Mouse (Mus musculus) myocyte (in vitro differentiated cells): ENCODE data around the gene Acbd3. TPM values are rescaled to one million over a fixed set of nuclear protein-coding genes. Genes with fewer than 3 reads are reported as not detected.

Experiments
- H3K27me3 ChIP-seq: one replicate; pipeline ENCODE4 v1.6.1; 2011; ENCODE audit not compliant: control insufficient read depth, insufficient read depth, insufficient read length
- H3K36me3 ChIP-seq: one replicate; pipeline ENCODE4 v1.6.1; 2011; ENCODE audit not compliant: control insufficient read depth, insufficient read depth
- H3K4me2 ChIP-seq: one replicate; pipeline ENCODE4 v1.6.1; 2011; ENCODE audit warnings: low read depth, control low read depth
- H3K4me3 ChIP-seq: one replicate; pipeline ENCODE4 v1.5.1; 2011; ENCODE audit warnings: mild to moderate bottlenecking, control low read depth, moderate library complexity
- H3K79me2 ChIP-seq: one replicate; pipeline ENCODE4 v1.6.1; 2011; ENCODE audit not compliant: control insufficient read depth, insufficient read depth
- H3ac ChIP-seq: one replicate; pipeline ENCODE4 v1.6.1; 2011; ENCODE audit not compliant: control insufficient read depth, insufficient read length
- CEBPB ChIP-seq: IDR thresholded peaks from 2 replicates; pipeline ENCODE4 v1.6.1; 2011; ENCODE audit warnings: mild to moderate bottlenecking, moderate library complexity; ENCODE audit not compliant: poor library complexity, insufficient read depth, severe bottlenecking
- E2F4 ChIP-seq: IDR thresholded peaks from one replicate; pipeline ENCODE4 v1.6.1; 2011; ENCODE audit warnings: mild to moderate bottlenecking, control low read depth, moderate library complexity; ENCODE audit not compliant: insufficient read depth
- MAX ChIP-seq: IDR thresholded peaks from one replicate; pipeline ENCODE4 v1.6.1; 2011; ENCODE audit warnings: low read depth, mild to moderate bottlenecking, control low read depth
- MYOD1 ChIP-seq, 3 experiments: IDR thresholded peaks; one replicate each; pipeline ENCODE4 v1.6.1; 2011; ENCODE audit warnings: control low read depth in 2 of 3, low read depth in 2 of 3, mild to moderate bottlenecking in 2 of 3, moderate library complexity in 1 of 3; ENCODE audit not compliant: insufficient read length in 2 of 3, control insufficient read depth in 1 of 3
- MYOG ChIP-seq, 3 experiments: IDR thresholded peaks; one replicate each; pipeline ENCODE4 v1.6.1; 2011; ENCODE audit warnings: control low read depth in 2 of 3, low read depth in 2 of 3, mild to moderate bottlenecking in 2 of 3; ENCODE audit not compliant: insufficient read length in 2 of 3, control insufficient read depth in 1 of 3, insufficient read depth in 1 of 3
- POLR2A ChIP-seq: IDR thresholded peaks from one replicate; pipeline ENCODE4 v1.6.1; 2011; ENCODE audit warnings: low read depth, mild to moderate bottlenecking, control low read depth, moderate library complexity; ENCODE audit not compliant: insufficient read length
- POLR2AphosphoS2 ChIP-seq: IDR thresholded peaks from one replicate; pipeline ENCODE4 v1.6.1; 2011; ENCODE audit warnings: low read depth, control low read depth; ENCODE audit not compliant: insufficient read length
- REST ChIP-seq: IDR thresholded peaks from one replicate; pipeline ENCODE4 v1.6.1; 2011; ENCODE audit warnings: mild to moderate bottlenecking, control low read depth, moderate library complexity; ENCODE audit not compliant: insufficient read depth, insufficient read length
- SRF ChIP-seq: IDR thresholded peaks from one replicate; pipeline ENCODE4 v1.6.1; 2011; ENCODE audit warnings: low read depth; ENCODE audit not compliant: control insufficient read depth, insufficient read length
- TCF12 ChIP-seq: IDR thresholded peaks from one replicate; pipeline ENCODE4 v1.6.1; 2011; ENCODE audit warnings: mild to moderate bottlenecking, control low read depth; ENCODE audit not compliant: poor library complexity, insufficient read depth, severe bottlenecking
- TCF3 ChIP-seq: IDR thresholded peaks from one replicate; pipeline ENCODE4 v1.6.1; 2011; ENCODE audit warnings: low read depth, control low read depth; ENCODE audit not compliant: insufficient read length
- USF1 ChIP-seq: IDR thresholded peaks from one replicate; pipeline ENCODE4 v1.6.1; 2011; ENCODE audit warnings: low read depth, mild to moderate bottlenecking, control low read depth, moderate library complexity
- polyA plus RNA-seq: library from polyadenylated mRNA; unstranded; fragments of >200 nt; fragmentation: generic; extraction: Trizol; gene quantifications from one replicate; pipeline ENCODE4 v1.2.1, GENCODE M21; 2012; ENCODE audit warnings: missing spikeins

Acbd3 gene
- polyA plus RNA-seq, 1 experiment: 13.6 TPM

DNA sequence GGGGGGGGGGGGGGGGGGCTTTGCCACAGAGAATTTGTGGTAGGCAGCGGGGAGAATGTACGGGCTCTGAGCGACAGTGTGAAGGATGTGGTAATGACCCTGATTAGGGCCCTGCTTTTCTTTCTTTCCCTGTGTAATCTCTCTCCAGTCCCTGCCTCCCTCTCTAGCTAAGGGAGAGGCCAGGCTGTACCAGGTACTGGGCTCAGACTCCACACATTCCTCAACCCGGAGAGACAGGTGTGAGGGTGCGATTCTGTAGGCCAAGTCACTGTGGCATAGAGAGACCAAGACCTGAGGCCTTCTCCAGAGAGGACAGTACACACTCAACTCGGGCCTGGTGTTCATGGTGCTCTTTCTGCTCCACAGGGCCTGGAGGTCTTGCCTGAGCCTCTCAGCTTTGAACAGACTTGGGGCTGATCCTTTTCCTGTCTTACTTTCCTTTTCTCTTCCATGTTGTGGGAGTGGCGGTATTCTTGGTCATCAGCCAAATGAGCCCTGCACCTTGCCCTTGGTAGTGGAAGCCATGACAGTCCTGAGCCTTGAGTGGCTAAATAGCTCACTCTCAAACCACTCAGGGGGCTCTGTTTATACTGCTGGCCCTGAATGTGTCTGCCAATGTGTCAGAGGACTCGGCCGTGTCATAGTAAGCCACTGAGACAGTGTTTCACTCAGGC lies 57.2 kb downstream of the Acbd3 start:
- Histone ChIP-seq H3ac (no peak overlapping the region), H3K4me2 (no peak overlapping the region), H3K27me3 (no peaks in the 10 kb centered on the region), H3K79me2 (no peaks in the 10 kb centered on the region), H3K36me3 (no peaks in the 10 kb centered on the region), H3K4me3 (no peak overlapping the region)
- TF ChIP-seq SRF: no peak
- TF ChIP-seq TCF12: no peak
- TF ChIP-seq TCF3: no peak
- TF ChIP-seq POLR2A: no peak
- TF ChIP-seq E2F4: no peak
- no peak for TF ChIP-seq REST
- TF ChIP-seq MAX: no peak

DNA sequence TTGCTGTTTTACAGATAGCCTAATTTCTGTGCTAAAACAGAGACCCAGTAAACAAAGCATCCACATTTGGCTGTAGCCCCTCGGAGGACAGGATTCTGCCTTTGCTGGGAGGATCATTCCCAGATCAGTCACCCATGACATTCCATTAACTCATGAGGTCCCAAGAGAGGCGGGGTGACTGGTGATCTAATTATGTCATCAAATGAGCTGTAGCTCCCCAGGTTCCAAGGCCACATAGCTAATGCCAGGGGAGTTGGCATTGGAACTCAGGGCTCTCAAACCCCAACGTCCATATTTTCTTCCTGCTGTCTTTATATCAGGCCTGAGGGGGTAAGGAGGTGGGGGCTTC lies 57.7 kb downstream of the Acbd3 start:
- H3K4me2 ChIP-seq: no peak overlapping the region
- TF ChIP-seq TCF3 (no peak), POLR2AphosphoS2 (no peak), MAX (no peak), MYOG (IDR thresholded peaks at IDR 0.05; ENCODE audit: control insufficient read depth in 1 of 3, insufficient read depth in 1 of 3, insufficient read length in 2 of 3, low read depth in 2 of 3) (no peak), USF1 (no peak), MYOD1 (IDR thresholded peaks at IDR 0.05; ENCODE audit: control insufficient read depth in 1 of 3, insufficient read length in 2 of 3, low read depth in 2 of 3) (no peak), CEBPB (no peak), POLR2A (no peak), REST (no peak), SRF (no peak), TCF12 (no peak), E2F4 (no peak)
- no peak overlapping the region for H3ac ChIP-seq
- H3K36me3 ChIP-seq: no peaks in the 10 kb centered on the region
- no peaks in the 10 kb centered on the region for H3K27me3 ChIP-seq
- H3K79me2 ChIP-seq: no peaks in the 10 kb centered on the region
- no peak overlapping the region for H3K4me3 ChIP-seq

DNA sequence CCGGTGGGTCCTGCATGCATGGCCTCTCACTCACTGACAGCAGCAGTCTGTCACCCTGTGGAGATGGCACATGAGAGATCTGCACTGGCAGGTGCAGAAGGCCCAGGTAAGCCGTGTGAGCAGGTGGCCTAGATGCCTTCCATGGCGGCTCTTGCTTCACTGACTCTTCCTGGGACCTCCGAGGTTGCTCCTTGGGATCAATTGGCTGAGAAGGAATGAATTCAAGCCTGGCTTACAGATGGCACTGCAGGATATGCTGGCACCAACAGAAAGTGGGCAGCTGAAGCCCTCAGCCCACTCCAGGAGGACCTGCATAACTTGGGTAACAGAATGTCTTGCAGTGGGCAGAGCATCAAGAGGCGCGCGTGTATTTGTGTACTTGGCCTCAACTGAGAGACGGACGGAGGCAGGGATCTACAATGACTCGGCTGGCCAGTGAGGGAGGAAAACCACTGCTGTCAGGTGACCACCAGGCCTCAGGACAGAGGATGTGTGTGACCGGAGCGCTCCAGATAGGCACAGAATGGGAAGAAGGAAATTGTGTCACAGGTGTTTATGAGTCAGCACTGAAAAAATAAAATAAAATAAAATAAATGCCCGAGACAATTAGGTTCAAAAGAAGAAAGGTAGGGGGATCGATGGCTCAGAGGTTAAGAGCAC lies 66.1 kb downstream of the Acbd3 start:
- Histone ChIP-seq H3ac (no peak overlapping the region), H3K4me2 (no peak overlapping the region), H3K79me2 (no peaks in the 10 kb centered on the region), H3K36me3 (no peaks in the 10 kb centered on the region), H3K4me3 (no peak overlapping the region), H3K27me3 (peaks cover 3% of the 10 kb centered on the region)
- TF ChIP-seq CEBPB: no peak
- TF ChIP-seq SRF: no peak
- no peak for TF ChIP-seq E2F4
- no peak for TF ChIP-seq MYOG (IDR thresholded peaks at IDR 0.05; ENCODE audit: control insufficient read depth in 1 of 3, insufficient read depth in 1 of 3, insufficient read length in 2 of 3, low read depth in 2 of 3)
- no peak for TF ChIP-seq POLR2A
- TF ChIP-seq TCF12: no peak

DNA sequence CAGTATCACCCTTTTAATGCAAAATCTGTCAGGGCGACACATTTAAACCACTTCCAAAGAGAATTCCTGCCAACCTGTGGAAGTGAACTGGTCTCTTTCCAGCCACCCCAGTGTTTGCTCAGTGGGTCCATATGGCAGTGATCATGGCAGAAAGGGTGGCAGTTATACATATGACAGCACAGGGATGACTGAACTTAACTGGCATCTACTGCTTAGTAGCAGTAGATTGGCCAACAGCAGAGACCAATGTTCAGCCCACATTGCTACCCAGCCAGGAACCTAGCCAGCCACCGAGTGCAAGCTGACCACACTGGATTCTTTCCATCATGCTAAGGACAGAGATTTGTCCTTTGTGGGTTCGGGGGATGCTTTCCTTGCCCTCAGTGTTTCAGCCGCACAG lies 67.0 kb downstream of the Acbd3 start:
- Histone ChIP-seq H3K4me2 (no peak overlapping the region), H3K36me3 (no peaks in the 10 kb centered on the region), H3ac (no peak overlapping the region), H3K4me3 (no peak overlapping the region), H3K79me2 (no peaks in the 10 kb centered on the region), H3K27me3 (peaks cover 3% of the 10 kb centered on the region)
- TF ChIP-seq CEBPB: no peak
- no peak for TF ChIP-seq SRF
- TF ChIP-seq MYOG (IDR thresholded peaks at IDR 0.05; ENCODE audit: control insufficient read depth in 1 of 3, insufficient read depth in 1 of 3, insufficient read length in 2 of 3, low read depth in 2 of 3): no peak
- TF ChIP-seq REST: no peak
- no peak for TF ChIP-seq TCF12
- TF ChIP-seq POLR2AphosphoS2: no peak
- no peak for TF ChIP-seq MAX
- TF ChIP-seq USF1: no peak
- no peak for TF ChIP-seq E2F4
- no peak for TF ChIP-seq MYOD1 (IDR thresholded peaks at IDR 0.05; ENCODE audit: control insufficient read depth in 1 of 3, insufficient read length in 2 of 3, low read depth in 2 of 3)

DNA sequence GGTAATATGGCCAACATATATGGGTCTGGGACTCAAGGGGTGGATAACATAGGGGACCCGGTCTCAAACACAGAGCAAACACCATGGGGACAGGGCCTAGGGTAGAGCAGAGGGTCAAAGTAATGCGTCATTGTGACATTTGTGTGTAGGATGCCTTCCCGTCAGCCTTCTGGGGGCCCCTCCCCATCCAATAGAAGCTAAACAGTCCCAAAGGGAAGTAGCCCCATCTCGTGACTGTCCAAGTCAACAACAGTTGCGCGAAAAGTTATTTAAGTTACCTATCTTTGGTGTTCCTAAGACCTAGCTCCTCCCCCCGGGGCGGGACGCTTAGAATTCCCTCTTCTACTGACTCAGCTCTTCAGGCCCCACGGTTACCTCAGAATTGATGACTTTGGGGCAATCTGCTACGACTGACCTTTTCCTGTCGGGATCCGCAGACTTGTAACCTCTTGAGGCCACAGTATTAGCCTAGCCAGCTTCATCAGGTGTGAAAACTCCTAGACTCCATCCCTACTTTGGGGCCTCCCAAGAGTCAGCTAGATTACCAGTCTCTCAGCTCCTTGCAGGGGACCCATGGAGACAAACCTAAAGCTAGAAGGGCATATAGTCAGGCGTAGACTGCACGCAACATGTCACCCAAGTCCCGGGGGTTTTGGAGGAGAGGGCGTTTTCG lies 67.7 kb downstream of the Acbd3 start:
- Histone ChIP-seq H3K79me2 (no peaks in the 10 kb centered on the region), H3K4me2 (no peak overlapping the region), H3K36me3 (no peaks in the 10 kb centered on the region), H3ac (no peak overlapping the region), H3K27me3 (peaks cover 3% of the 10 kb centered on the region), H3K4me3 (no peak overlapping the region)
- no peak for TF ChIP-seq USF1
- no peak for TF ChIP-seq TCF12
- no peak for TF ChIP-seq POLR2AphosphoS2
- TF ChIP-seq REST: no peak
- TF ChIP-seq MYOG (IDR thresholded peaks at IDR 0.05; ENCODE audit: control insufficient read depth in 1 of 3, insufficient read depth in 1 of 3, insufficient read length in 2 of 3, low read depth in 2 of 3): no peak
- TF ChIP-seq MYOD1 (IDR thresholded peaks at IDR 0.05; ENCODE audit: control insufficient read depth in 1 of 3, insufficient read length in 2 of 3, low read depth in 2 of 3): no peak
- no peak for TF ChIP-seq TCF3
- TF ChIP-seq E2F4: no peak
- TF ChIP-seq POLR2A: no peak
- no peak for TF ChIP-seq MAX
- TF ChIP-seq SRF: no peak
- no peak for TF ChIP-seq CEBPB
